Mouse (Mus musculus): ENCODE data around the gene Gm9837. TPM values are rescaled to one million over a fixed set of nuclear protein-coding genes. Genes with fewer than 3 reads are reported as not detected.

Gm9837 gene
- polyA plus RNA-seq, 1 experiment: not detected

GRCm38 (mm10) chr11:53425251-53425650 is 45.0 kb downstream of the Gm9837 start:
- TF ChIP-seq CTCF (IDR thresholded peaks at IDR 0.05; ENCODE audit: extremely low read depth, insufficient read length, insufficient replicate concordance, low read depth, low read length): no peak
- no peak for TF ChIP-seq POLR2A (IDR thresholded peaks at IDR 0.05; ENCODE audit: low read depth, low read length)
- WGBS: 57% methylated on average over 3 of the region's 3 CpGs
- H3K4me3 ChIP-seq (ENCODE audit: low read depth, low read length): no peak overlapping the region
- H3K27ac ChIP-seq (ENCODE audit: insufficient read depth, low read depth, low read length): peak overlapping the region; percentile 57
- peaks cover 20% of the 10 kb centered on the region for H3K36me3 ChIP-seq (ENCODE audit: control insufficient read depth, insufficient read depth, low read length)
- no peaks in the 10 kb centered on the region for H3K27me3 ChIP-seq (ENCODE audit: control insufficient read depth, insufficient read depth, low read length)
- H3K4me1 ChIP-seq (ENCODE audit: control insufficient read depth, insufficient read depth, insufficient read length, low read length): peaks cover 34% of the 10 kb centered on the region

- TF ChIP-seq CTCF (IDR thresholded peaks at IDR 0.05; ENCODE audit: extremely low read depth, insufficient read length, insufficient replicate concordance, low read depth, low read length) (no peak), POLR2A (IDR thresholded peaks at IDR 0.05; ENCODE audit: low read depth, low read length) (no peak)
- no peaks in the 10 kb centered on the region for H3K27me3 ChIP-seq (ENCODE audit: control insufficient read depth, insufficient read depth, low read length)
- H3K4me1 ChIP-seq (ENCODE audit: control insufficient read depth, insufficient read depth, insufficient read length, low read length): peaks cover 34% of the 10 kb centered on the region
- H3K27ac ChIP-seq (ENCODE audit: insufficient read depth, low read depth, low read length): no peak overlapping the region
- H3K36me3 ChIP-seq (ENCODE audit: control insufficient read depth, insufficient read depth, low read length): peaks cover 20% of the 10 kb centered on the region
- H3K4me3 ChIP-seq (ENCODE audit: low read depth, low read length): no peak overlapping the region
- WGBS: 62% methylated on average over 2 of the region's 2 CpGs
These were observed 45.5 kb downstream of the Gm9837 start for GRCm38 (mm10) chr11:53424826-53425225.

GRCm38 (mm10) chr11:53423036-53423435 is 47.2 kb downstream of the Gm9837 start, which contains the start of gene Leap2:
Leap2 (minus strand) TSS chr11:53423170.
- TF ChIP-seq CTCF (IDR thresholded peaks at IDR 0.05; ENCODE audit: extremely low read depth, insufficient read length, insufficient replicate concordance, low read depth, low read length): peak; percentile 33; the same call in 1 of the 2 replicates
- no peak for TF ChIP-seq POLR2A (IDR thresholded peaks at IDR 0.05; ENCODE audit: low read depth, low read length)
- WGBS: 27% methylated on average over 4 of the region's 4 CpGs
- peak within 1 kb of the TSS; percentile 52 for H3K4me3 ChIP-seq (ENCODE audit: low read depth, low read length)
- H3K36me3 ChIP-seq (ENCODE audit: control insufficient read depth, insufficient read depth, low read length): peaks cover 16% of the 10 kb centered on the region
- peak within 1 kb of the TSS; percentile 86 for H3K27ac ChIP-seq (ENCODE audit: insufficient read depth, low read depth, low read length)
- peaks cover 23% of the 10 kb centered on the region; the same call in 1 of the 2 replicates for H3K4me1 ChIP-seq (ENCODE audit: control insufficient read depth, insufficient read depth, insufficient read length, low read length)
- no peaks in the 10 kb centered on the region for H3K27me3 ChIP-seq (ENCODE audit: control insufficient read depth, insufficient read depth, low read length)

Other genes with a start within 250 kb of the Gm9837 start
- 13.3 and 18.6 TPM in 2 replicates for gene Hspa4, start 170.0 kb downstream of the Gm9837 start, polyA plus RNA-seq (2012; rRNA removed)
- 1.0 and 1.7 TPM in 2 replicates for gene Zcchc10, start 145.8 kb downstream of the Gm9837 start, polyA plus RNA-seq (2012; rRNA removed)
- gene Aff4, start 119.6 kb downstream of the Gm9837 start, polyA plus RNA-seq (2012; rRNA removed): 3.2 and 6.6 TPM in 2 replicates
- 35.6 and 72.2 TPM in 2 replicates for gene Leap2, start 47.3 kb downstream of the Gm9837 start, polyA plus RNA-seq (2012; rRNA removed)
- gene Uqcrq, start 39.6 kb downstream of the Gm9837 start, polyA plus RNA-seq (2012; rRNA removed): 727 and 1,116 TPM in 2 replicates
- gene Gdf9, start 39.5 kb downstream of the Gm9837 start, polyA plus RNA-seq (2012; rRNA removed): 0.80 and 1.3 TPM in 2 replicates
- 0.04 TPM in 1 of 2 replicates, not detected in the other for gene Gm10447, start 13.4 kb downstream of the Gm9837 start, polyA plus RNA-seq (2012; rRNA removed)
- gene Shroom1, start 13.3 kb downstream of the Gm9837 start, polyA plus RNA-seq (2012; rRNA removed): 2.6 and 3.0 TPM in 2 replicates
- gene Gm9945, start 9.7 kb upstream of the Gm9837 start, polyA plus RNA-seq (2012; rRNA removed): not detected in 2 replicates
- gene Sowaha, start 9.8 kb upstream of the Gm9837 start, polyA plus RNA-seq (2012; rRNA removed): 9.7 and 61.2 TPM in 2 replicates
- gene Sept8, start 48.8 kb upstream of the Gm9837 start, polyA plus RNA-seq (2012; rRNA removed): 6.4 and 9.7 TPM in 2 replicates
- 0.72 and 0.89 TPM in 2 replicates for gene Kif3a, start 96.9 kb upstream of the Gm9837 start, polyA plus RNA-seq (2012; rRNA removed)
- not detected in 2 replicates for gene Il4, start 148.2 kb upstream of the Gm9837 start, polyA plus RNA-seq (2012; rRNA removed)
- gene Il13, start 164.2 kb upstream of the Gm9837 start, polyA plus RNA-seq (2012; rRNA removed): 0.30 and 0.41 TPM in 2 replicates
- 0.98 and 2.7 TPM in 2 replicates for gene Rad50, start 236.8 kb upstream of the Gm9837 start, polyA plus RNA-seq (2012; rRNA removed)

All from small intestine, adult 2 months (tissue).